Mouse (Mus musculus): Measurements from ENCODE around the gene Inpp1.

DNA sequence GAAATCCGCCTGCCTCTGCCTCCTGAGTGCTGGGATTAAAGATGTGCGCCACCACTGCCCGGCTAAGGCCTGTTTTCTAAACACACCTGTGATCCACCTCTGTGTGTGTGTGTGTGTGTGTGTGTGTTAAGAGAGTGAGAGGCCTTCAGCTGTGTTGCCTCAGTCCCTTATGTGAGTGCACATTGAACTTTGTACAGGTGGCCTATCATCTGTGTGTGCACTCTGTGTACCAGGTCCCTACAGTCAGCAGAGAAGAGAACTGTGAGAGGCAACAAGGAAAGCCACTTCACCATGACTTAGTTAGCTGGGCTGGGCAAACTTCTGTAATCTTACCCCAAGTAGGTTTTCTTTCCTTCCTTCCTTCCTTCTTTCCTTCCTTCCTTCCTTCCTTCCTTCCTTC, 21.6 kb upstream of the Inpp1 start:
- no peak for TF ChIP-seq CTCF (IDR thresholded peaks at IDR 0.05)
- TF ChIP-seq EP300 (IDR thresholded peaks at IDR 0.05) = no peak

All from lung, postnatal 0 days (tissue).